Mouse (Mus musculus): ENCODE results near the gene Cdc42bpg.
"Not testable (repeated sequence)": the region's sequence is repeated elsewhere in the genome, so short reads cannot be mapped to it uniquely, and the experiment has no call there.

The Cdc42bpg gene

GRCm38 (mm10) chr19:6277661-6278438 is 28.4 kb upstream of the Cdc42bpg start:
- peak; percentile 92 to 93 for DNase-seq

GRCm38 (mm10) chr19:6278439-6279073 is 27.7 kb upstream of the Cdc42bpg start:
- DNase-seq, result no peak

GRCm38 (mm10) chr19:6279481-6280144 is 26.6 kb upstream of the Cdc42bpg start:
- DNase-seq, result no peak

DNA sequence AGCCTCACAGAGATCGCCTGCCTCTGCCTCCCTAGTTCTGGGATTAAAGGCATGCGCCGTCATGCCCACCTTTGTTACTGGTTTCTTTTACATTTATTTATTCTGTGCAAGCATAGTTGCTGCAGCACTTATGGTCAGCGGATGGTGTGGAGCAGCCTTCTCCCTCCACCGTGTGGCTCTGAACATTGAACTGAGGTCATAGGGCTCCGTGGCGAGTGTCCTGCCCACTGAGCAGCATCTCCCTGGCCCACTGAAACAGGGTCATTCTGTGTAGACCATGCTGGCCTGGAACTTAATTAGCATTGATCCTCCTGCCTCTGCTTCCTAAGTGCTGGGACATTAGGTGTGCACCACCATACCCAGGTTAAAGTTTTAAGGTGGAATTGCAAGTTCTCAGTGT is 25.7 kb upstream of the Cdc42bpg start:
- peak; percentile 62 to 64 for DNase-seq

DNA sequence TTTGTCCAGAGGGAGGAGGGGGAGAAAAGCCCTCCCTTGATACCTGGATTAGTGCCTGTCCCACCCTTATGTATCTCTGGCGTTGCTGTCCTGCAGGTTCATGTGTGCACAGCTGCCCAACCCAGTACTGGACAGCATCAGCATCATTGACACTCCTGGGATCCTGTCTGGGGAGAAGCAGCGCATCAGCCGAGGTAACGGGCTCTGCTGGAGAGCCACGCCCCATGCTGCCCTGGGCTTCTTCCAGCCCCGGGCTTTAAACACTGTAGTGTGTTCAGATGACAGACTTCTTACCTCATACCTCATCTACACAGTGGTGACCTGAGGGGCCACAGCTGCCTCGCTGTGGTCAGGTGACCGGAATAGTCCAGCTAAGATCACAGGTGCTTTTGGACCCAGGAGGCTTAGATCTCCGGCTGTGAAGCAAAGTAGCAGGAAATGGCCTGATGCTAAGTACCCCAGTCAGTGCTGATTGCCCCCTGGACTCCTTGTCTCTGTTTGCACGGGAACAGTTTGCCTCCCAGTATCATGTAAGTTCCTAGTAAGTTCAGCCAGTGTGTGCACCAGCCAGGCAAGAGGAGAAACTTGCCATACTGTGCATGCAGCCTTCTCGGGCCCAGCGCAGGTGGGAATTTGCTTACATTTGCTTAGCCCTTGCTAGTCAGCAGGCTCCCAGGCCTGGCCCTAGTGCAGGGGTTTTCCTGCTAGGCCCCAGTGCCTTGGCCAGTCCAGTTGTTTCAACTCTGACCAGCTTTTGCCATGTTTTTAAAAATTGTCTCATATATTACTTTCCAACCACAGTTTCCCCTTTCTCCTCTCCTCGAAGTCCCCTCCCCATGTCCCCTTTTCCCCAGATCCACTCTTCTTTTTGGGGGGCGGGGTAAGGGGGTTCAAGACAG is 24.9 kb upstream of the Cdc42bpg start:
- peak in 1 of 2 experiments; percentile 13 for DNase-seq

DNA sequence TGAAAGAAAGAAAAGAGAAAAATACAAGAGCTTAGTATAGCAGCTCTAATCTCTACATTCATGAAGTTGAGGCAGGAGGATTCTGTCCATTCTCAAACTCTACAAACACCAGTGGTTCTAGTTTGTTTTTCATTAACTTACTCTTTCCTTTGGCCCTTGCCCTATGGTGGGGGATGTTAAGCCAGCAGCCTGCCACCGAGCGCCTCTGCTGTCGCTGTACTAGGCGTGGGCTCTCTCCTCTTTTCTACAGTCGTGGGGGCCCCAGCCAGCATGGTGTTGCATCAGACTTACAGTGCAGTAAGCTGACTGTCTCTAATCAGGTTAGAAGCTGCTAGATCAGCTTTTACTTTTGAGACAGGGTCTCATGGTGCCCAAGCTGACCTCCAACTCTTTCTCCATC is 23.3 kb upstream of the Cdc42bpg start:
- DNase-seq, result peak in 1 of 2 experiments; percentile 50

DNA sequence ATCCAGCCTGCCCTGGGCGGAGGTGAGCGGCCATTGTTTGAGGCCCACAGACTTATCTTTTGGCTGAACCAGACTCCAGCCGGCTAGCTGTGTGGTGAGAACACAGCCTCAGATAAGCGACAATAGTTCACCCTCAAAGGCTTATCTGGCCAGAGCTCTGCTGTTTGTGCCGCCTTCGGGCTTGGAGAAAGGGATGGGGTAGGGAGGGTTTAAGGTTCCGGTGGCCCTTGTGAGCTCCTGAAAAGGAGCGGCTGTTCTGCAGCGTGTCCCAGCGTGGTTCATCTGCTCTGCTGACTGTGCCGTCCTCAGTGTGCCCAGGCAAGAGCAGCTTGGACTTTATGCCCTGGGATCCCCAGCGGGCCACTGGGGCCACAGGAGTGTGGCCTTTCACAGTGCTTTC is 21.8 kb upstream of the Cdc42bpg start:
- DNase-seq, result peak in 1 of 2 experiments; percentile 63

- no peak for DNase-seq
Observed at GRCm38 (mm10) chr19:6285226-6285625, 21.0 kb upstream of the Cdc42bpg start.

GRCm38 (mm10) chr19:6285632-6286433 is 20.4 kb upstream of the Cdc42bpg start:
- DNase-seq, result peak in 1 of 2 experiments; percentile 58

GRCm38 (mm10) chr19:6286434-6287401 is 19.5 kb upstream of the Cdc42bpg start:
- DNase-seq, result no peak

DNA sequence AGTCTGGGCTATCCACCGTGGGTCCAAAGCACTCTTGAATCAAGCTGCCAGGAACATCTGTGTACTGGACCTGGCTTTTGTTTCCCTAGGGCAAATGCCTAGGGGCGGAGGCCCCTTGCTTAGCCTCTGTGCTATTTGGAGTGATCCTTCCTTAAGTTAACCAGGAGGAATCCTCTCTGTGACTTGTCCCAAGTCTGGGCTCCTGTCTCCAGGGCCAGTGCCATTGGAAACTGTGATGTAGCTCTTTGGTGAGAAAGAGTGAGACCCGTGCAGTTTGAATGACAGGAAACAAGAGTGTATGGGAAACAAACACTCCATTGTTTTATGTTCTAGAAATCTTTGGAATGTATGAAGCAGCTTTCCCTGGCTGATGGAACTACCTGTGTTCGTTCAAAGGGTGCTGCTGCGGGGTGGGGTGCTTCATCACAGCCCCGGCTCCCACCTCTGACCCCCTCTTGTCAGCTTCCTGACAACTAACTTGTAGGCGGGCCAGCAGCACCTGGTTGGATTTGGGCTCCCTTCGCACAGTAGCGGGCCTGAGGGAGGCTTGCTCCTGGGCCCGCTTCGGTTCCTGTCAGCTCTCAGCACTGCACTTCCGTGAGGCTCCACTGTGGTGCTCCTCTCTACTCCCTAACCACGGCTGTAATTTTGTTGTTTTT is 17.9 kb upstream of the Cdc42bpg start:
- DNase-seq, result no peak

GRCm38 (mm10) chr19:6289696-6290238 is 16.5 kb upstream of the Cdc42bpg start:
- no peak for DNase-seq

- not testable (repeated sequence) for DNase-seq
Observed at GRCm38 (mm10) chr19:6290720-6291116, 15.5 kb upstream of the Cdc42bpg start.

DNA sequence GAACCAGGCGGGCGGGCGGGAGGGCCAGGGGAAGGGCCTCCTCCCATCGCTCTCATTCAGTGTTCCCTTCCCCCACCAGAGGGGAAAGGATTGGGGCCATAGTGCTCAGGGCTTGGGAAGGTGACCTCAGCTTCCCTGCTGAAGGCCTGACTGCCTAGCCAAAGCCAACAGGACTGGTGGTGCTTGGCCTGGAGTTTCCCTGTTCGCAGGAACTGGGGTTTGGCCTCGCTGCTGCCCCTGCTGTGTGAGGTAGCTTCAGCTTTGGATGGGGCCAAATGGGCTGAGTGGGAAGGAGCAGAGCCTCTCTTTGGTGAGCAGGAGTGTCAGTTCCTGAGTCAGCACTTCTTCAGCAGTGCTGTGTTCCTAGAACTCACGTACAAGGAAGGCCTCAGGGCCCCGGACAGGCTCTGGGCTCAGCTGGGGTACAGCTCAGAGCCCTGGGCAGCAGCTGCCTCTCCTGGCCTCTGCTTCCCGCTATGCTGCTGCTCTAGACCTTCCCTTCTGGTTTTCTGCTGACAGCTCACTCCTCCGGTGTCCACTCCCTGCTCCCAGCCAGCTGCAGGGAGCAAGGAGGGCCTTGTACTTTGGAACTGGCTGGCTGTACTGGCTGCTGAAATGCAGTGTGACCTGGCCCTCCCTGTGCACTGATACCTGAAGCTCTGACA is 15.0 kb upstream of the Cdc42bpg start:
- peak; percentile 83 to 88 for DNase-seq

DNA sequence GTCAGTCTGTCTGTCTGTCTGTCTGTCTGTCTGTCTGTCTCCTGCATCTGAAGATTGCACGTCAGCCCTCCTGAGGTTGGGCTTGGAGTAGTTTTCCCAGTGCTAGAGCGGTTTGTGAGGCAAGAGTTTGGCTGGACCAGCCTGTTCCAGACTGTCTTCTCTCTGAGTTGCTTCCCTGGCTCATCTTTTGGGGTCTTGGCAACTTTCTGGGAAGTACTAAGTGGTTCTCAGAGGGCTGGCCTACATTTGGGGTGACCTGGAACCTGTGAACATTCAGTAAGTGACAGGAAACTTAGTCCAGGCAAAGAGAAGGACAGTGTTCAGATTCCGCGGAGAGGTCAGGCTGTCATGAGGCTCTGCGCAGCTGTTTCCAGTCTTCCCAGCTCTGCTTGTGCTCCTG is 14.0 kb upstream of the Cdc42bpg start:
- no peak for DNase-seq

- no peak for DNase-seq
Observed at GRCm38 (mm10) chr19:6294301-6294700, 12.0 kb upstream of the Cdc42bpg start.

DNA sequence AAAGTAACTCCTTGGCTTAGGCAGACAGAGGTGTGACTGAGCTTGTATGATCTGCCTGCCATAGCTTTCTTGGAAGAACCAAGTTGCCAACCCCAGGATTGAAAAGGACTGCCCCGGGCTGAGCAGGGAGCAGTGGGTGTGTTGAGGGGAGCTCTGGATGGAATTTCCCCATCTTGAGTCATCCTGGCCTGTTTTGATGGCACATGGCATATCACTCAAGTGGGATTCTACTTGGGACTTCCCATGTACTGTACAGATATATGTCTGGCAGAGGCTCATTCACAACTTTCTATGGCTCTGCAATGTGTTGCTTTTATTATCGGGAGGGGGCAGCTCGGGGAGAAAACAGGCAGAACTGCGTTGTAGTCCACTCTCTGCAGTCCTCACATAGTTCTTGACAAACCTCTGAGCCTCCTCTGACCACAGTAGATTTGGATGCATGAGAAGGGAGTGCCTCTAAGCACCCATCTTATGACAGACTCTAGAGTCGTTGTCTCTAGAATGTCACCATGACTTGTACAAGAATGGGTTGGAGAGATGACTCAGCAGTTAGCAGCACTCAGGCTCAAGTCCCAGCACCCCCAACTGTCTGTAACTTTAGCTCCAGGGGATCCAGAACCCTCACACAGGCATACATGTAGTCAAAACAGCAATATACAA is 9.6 kb upstream of the Cdc42bpg start:
- no peak for DNase-seq

DNA sequence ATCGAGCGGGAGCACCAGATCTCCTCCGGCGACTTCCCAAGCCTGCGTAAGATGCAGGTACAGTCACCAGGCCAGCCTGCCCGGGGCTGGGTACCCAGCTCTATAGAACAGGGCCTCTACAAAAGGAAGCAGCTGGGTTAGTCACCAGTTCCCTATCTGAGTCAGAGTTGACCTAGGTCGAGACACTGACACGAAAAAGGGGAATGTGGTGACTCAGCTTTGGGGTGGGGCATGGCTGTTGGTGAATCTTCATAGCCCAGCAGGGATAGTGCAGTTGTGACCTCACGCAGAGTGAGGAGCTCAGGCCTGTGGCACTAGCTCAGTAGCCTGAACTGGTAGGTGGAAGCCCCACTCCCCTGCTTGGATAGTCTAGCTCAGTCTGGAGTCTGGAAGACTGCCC is 8.6 kb upstream of the Cdc42bpg start:
- peak; percentile 47 to 59 for DNase-seq

DNA sequence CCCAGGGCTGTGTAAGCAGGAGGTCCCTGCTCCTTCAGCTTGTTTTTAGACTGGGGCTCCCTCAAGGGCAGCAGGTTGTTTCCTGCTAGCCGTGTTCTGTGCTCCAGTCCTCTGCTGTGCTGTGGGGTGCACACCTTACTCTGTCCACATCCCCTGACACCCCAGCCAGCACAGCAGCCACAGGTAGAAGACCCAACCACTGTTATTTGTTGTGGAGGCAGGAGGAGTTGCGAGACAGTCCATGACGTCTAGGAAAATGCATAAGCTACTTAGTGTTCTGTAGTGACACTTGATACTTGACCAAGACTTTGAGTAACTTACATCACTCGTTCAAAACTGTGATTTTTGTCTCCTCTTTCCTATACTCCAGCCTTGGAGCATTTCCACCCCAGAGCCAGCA is 7.3 kb upstream of the Cdc42bpg start:
- DNase-seq, result no peak

Measured in kidney, adult 8-10 months (tissue).